Mouse (Mus musculus) brown adipose tissue, adult 24 weeks (tissue): ENCODE measurements around the gene Cfap221. TPM values are rescaled to one million over a fixed set of nuclear protein-coding genes. Genes with fewer than 3 reads are reported as not detected.
A peak's percentile ranks its signal among the peaks of the same experiment; 100 is the strongest.

Source experiments
- H3K27ac ChIP-seq: fragments of 200-500 bp; replicated peaks from 2 replicates; pipeline ENCODE4 v1.5.1; 2012; ENCODE audit warnings: low read depth, mild to moderate bottlenecking, low read length
- H3K4me1 ChIP-seq: fragments of 200-500 bp; 2 replicates; pipeline ENCODE4 v1.6.1; 2012; ENCODE audit warnings: low read length, mixed read lengths; ENCODE audit not compliant: control insufficient read depth, insufficient read depth, insufficient read length
- H3K4me3 ChIP-seq: fragments of 200-500 bp; 2 replicates; pipeline ENCODE4 v1.5.1; 2012; ENCODE audit warnings: low read depth, mild to moderate bottlenecking, low read length, moderate library complexity; ENCODE audit not compliant: insufficient read depth
- polyA plus RNA-seq: library from polyadenylated mRNA; stranded (reverse); fragments of >200 nt; gene quantifications from 2 replicates; pipeline ENCODE4 v1.2.4, GENCODE M21; 2012; ENCODE audit not compliant: missing spikeins, insufficient read depth, insufficient read length

Cfap221 gene
- polyA plus RNA-seq, 1 experiment: 2.8 TPM

DNA sequence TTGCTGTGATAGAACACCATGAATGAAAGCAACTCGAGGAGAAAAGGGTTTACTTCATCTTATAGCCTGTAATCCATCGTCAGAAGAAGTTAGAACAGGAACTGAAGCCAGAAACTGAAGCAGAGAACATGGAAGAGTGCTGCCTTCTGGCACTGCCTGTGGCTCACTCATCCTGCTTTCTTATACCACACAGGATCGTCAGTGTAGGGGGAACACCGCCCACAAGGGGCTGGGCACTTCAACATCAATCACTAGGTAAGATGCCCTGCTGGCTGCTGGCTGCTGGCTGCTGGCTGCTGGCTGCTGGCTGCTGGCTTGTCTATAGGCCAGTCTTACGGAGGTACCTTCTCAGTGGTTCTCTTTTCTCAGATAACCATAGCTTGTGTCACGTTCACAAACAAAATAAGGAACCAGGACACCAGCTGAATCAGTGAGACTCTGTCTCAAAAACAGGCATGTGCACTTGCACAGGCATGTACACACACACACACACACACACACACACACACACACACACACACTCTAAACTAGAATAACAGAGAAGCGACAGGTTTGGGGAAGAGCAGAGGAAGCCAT is 23.4 kb upstream of the Cfap221 start:
- no peak overlapping the region for H3K27ac ChIP-seq
- H3K4me3 ChIP-seq: no peak overlapping the region
- peaks cover 8% of the 10 kb centered on the region for H3K4me1 ChIP-seq

DNA sequence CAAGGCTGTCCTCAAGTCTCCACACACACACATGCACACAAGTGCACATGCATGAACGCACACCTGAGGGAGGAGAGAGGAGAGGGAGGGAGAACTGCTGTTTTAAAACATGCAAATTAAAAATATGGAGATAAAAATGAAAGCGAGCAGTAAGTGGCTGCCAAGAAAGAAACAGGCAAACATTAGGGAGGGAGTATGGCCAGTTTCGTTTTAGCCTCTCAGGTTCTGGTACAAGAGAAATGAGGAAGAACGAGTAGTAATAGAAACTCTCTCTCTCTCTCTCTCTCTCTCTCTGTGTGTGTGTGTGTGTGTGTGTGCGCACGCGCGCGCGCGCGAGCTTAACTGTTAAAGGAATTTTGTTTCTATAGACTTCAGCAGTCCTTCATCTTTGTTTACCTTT is 22.4 kb upstream of the Cfap221 start:
- Histone ChIP-seq H3K4me1 (peaks cover 5% of the 10 kb centered on the region; the same call in 1 of the 2 replicates), H3K27ac (no peak overlapping the region), H3K4me3 (no peak overlapping the region)

DNA sequence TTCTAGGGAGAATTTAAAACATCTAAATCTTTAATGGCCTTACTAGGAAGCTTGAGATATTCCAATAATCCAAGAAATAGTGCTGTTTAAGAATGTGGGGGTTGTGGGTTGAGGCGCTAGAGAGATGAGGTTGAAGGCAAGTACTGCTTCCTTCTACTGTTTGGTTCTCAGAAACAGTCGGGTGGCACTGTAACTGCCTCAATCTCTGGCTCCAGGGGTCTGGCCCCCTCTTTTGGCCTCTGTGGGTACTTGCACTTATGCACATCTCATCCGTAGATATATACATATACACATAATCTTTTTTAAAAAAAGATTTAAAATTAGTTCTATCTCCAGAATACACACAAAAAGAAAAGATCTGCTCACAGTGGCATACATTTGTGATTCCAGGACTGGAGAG is 21.9 kb upstream of the Cfap221 start:
- Histone ChIP-seq H3K4me3 (no peak overlapping the region), H3K4me1 (peaks cover under 1% of the 10 kb centered on the region; the same call in 1 of the 2 replicates), H3K27ac (no peak overlapping the region)

DNA sequence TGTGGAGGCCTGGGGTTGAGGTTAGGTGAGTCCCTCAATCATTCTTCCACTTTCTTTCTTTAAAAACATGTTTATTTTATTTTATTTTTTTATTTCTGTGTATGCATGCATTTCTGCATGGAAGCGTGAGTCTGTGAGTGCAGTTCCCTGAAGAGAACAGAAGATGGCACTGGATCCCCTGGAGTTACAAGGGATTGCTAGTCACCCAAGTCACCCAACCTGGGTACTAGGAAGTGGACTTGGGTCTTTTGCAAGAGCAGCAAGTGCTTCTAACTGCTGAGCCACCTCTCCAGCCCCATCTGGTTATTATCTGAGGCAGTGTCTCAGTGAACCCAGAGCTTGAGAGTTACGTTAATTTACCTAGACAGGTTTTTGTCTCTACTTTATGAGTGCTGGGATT is 19.2 kb upstream of the Cfap221 start:
- no peaks in the 10 kb centered on the region for H3K4me1 ChIP-seq
- H3K27ac ChIP-seq: no peak overlapping the region
- H3K4me3 ChIP-seq: no peak overlapping the region

DNA sequence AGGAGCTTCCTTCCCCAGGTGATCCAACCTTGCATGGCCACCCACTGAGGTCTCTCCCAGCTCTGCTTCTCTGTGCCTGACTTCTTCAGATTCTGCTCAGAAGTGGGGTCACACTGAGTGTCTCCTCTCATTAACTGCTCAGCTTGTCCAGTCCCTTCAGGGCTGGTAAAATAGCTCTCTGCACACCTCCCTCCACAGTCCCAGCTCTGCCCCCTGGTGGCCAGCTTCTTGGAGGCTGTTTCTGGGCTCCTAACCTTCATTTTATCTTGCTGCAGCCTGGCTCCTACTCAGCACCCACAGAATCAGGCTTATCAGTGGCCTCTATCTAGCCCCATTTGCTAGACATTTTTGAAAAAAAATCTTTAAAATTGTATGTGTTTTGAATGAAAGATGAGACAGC is 16.1 kb upstream of the Cfap221 start:
- Histone ChIP-seq H3K4me1 (no peaks in the 10 kb centered on the region), H3K27ac (no peak overlapping the region), H3K4me3 (no peak overlapping the region)

DNA sequence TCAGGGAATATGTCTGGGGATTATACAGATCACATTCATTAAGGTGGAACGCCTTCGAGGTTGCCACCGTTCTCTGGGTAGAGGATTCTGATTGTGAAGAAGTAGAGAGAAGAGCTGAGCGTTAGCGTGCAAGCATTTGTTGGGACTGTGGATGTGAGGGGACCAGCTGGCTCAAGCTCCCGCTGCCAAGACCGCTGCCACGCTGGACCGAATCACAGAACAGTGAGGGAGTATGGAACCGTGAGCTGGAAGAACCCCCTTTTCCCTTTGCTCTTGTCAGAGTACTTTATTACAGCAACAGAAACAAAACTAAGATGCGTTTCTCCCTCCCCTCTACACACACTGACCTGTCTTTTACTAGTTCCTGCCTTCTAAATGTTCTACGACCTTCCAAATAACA is 15.6 kb upstream of the Cfap221 start:
- H3K27ac ChIP-seq: no peak overlapping the region
- H3K4me1 ChIP-seq: no peaks in the 10 kb centered on the region
- H3K4me3 ChIP-seq: no peak overlapping the region

DNA sequence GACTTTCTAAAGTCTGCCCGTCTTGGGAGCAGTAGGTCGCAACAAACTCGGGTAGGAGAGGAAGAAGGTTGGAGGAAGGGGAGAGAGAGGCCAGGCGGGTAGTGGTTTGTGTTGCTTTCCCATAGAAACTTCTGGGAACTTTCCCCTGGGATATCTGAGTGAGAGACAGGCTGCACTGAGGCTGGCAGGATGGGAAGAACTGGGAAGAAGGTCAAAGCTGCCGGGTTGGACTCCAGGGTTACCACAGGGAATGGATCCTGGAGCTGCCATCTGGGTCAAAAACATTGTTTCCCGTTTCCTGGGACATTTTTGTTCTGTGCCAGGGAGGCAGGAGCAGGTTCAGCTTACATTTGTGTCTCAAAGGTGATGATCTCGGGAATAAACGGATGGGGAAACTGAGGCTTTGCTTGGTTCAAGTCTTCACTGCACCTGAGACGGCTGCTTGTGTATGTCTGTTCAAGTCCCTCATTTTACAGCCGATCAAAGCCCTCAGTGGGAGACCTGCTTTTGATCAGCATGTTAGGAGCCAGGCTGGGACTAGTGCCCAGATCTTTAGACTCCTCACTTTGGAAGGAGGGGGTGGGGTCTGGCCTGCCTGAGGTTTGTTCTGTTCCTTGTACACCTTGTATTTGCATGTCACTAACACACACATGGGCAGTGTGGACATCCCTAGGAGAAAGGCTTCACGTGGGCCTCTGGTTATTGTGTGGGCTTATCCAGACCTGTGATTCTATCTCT is 11.0 kb upstream of the Cfap221 start:
- peak overlapping the region; percentile 27 for H3K4me3 ChIP-seq
- no peaks in the 10 kb centered on the region for H3K4me1 ChIP-seq
- peak overlapping the region; percentile 64 for H3K27ac ChIP-seq

DNA sequence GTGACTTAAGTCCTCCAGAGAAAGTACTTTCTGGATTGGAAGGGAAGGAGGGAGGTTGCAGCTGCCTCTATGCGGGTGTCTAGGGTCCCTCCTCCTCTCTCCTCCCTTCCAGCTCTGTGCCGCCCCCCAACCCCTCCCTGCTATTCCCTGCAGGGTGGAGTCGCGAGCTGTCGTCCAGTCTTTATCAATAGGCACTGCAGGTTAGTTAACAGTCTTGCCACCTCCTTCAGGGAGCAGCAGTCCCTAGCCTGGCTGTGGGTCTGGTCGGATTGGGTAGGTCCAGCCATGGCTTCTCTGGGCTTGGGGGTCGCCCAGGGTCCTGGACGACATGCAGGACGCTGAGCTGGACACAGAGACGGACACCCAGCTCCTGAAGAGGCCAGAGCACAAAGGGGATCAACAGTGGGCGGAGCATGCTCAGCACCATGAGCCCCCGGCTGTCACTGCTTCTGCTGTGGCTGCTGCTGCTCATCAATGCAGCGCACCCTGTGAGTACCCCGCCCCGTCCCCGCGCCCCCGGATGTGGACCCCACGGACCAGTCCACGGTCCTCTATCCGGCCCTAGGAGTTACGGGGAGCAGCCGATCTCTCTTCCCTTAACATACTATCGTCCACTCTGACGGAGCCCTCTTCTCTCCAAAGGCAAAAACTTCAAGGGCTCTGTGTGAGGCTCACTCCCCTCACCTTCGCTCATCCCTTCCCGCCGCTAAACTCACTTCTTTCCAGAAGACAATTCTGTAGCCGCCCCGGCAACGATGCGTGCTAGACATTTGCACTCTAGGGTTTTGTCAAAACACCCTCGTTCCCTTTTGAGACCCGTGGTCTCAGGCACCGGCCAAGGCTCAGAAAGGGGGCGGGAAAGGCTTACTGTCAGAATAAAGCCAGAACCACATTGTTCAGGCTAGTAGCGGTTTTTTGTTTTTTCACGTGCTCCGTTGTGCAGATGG is 10.1 kb upstream of the Cfap221 start, which contains the start of gene Sctr:
TSS of gene Sctr (plus strand) at position 51 of the 947 bp plus-strand sequence.
- H3K4me1 ChIP-seq: no peaks in the 10 kb centered on the region
- peak within 1 kb of the TSS; percentile 27 for H3K4me3 ChIP-seq
- peak within 1 kb of the TSS; percentile 64 for H3K27ac ChIP-seq

DNA sequence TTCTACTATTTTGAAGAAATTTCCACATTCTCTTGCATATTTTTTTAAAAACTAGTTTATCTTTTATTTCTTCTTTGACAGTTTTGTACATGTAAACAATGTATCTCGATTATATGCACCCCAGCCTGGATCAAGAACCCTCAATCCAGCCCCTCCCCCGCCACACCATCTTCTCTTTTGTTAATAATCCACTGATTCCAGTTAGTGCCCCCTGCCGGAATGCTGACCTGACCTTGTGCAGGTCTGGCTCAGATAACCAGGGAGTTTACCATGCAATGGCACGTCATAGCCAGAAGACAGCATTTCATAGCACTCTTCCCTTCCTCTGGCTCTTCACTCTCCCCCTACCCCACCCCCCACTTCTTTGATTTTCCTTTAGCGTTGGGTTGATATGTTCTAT is 610 bp upstream of the Cfap221 start:
- peak overlapping the region; percentile 69; the same call in 1 of the 2 replicates for H3K4me3 ChIP-seq
- no peaks in the 10 kb centered on the region for H3K4me1 ChIP-seq
- H3K27ac ChIP-seq: no peak overlapping the region

DNA sequence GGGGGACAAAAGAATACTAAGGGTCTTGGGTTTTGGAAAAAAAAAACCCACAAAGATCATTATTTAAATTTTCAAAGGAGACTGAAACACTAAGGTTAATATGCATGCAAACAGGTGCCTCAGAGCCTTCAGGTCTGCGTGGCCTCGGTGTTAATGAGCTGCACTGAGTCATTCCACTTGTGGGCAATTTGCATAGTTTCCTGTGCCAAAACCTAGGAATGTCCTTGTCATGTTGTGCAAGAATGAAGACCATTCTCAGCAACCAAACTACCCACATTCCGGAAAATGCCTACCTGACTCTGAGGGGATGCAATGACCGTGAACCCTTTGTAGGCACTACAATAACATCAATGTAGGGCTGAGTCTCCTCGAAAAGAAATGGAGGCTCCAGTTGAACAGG is 10.5 kb downstream of the Cfap221 start:
- no peak overlapping the region for H3K4me3 ChIP-seq
- no peaks in the 10 kb centered on the region for H3K4me1 ChIP-seq
- H3K27ac ChIP-seq: no peak overlapping the region

DNA sequence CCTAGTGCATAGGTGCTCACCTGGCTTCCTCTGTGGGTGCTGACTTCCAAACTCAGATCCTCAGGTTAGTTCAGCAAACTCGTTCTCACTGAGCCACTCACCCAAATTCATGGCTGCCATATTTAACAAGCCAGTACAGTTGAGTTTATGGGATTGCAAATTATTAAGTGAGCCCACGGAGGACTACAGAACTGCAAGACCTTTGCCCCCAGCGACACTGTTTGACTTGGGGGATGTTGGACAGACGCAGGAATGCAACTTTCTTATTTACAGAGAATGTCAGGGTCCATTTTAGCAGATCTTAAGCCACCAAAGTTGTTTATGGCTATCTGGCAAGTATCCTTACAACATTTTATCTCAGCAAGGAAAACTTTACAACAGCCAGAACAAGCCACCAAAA is 21.9 kb downstream of the Cfap221 start:
- Histone ChIP-seq H3K4me1 (no peaks in the 10 kb centered on the region), H3K4me3 (no peak overlapping the region), H3K27ac (no peak overlapping the region)

DNA sequence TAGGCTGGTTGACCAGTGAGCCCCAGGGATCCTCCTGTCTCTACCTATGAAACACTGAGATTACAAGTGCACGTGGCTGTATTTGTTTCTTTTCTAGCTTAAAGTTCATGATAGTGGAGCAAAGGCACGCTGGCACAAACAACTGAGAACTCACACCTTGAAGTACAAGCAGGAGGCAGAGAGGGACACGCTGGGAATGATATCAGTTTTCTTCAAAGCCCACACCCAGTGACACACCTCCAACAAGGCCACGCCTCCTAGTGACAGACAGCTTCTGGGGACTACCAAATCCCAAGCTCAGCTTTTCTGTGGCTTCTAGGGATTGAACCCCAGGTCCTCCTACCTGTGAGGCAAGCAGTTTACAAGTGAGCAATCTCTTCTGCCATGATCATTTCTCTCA is 23.9 kb downstream of the Cfap221 start:
- no peaks in the 10 kb centered on the region for H3K4me1 ChIP-seq
- H3K27ac ChIP-seq: no peak overlapping the region
- H3K4me3 ChIP-seq: no peak overlapping the region

DNA sequence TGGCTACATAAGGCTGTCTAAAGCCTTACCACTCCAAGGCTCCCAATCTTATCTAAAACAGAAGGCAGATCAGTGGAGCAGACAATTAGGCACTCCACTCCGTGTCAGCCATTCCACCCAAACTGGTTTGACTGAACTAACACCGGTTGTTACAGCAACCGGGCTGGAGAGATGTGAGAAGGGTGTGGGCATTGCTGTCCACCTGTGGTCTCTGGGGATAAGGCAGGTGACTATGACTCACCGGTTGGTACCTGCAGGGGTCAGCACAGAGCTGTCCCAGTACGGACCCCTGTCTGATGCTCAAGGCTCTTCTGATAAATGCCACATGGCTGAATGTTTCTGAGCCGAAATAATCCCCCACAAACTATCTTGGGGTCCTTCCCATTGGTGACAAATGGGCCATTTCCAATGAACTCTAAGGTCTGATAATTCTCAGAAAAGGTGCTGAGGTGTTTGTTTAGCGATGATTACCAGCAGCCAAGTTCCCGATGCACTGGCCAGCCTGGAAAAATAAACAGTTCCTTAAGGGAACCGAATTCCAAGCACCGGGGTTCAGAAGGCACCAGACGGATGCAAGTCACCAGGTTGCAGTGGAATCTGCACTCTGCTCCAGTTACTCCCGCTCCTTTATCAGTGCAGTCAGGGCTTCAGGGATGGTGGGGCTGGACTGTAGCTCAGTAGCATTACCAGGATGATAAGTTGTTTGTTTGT is 31.1 kb downstream of the Cfap221 start:
- H3K4me3 ChIP-seq: no peak overlapping the region
- H3K4me1 ChIP-seq: no peaks in the 10 kb centered on the region
- H3K27ac ChIP-seq: no peak overlapping the region

DNA sequence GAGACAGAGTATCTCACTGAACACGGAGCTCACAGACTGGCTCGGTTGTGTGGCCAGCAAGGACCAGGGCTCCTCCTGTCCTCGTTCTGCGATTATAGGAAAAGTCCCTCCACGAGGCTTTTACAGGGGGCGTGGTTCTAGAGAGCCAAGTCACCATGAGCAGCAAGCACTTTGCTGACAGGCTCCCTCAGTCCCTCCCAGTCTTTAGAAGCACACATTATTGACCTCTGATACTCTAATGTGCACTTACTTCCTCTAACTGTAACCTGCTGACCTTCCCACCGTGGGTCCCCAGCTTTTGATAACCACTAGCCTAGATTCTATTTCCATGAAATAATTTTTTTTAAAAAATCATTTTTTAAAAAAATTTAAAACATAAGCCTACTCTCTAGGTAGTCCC is 37.1 kb downstream of the Cfap221 start:
- no peak overlapping the region for H3K27ac ChIP-seq
- no peak overlapping the region for H3K4me3 ChIP-seq
- no peaks in the 10 kb centered on the region for H3K4me1 ChIP-seq

DNA sequence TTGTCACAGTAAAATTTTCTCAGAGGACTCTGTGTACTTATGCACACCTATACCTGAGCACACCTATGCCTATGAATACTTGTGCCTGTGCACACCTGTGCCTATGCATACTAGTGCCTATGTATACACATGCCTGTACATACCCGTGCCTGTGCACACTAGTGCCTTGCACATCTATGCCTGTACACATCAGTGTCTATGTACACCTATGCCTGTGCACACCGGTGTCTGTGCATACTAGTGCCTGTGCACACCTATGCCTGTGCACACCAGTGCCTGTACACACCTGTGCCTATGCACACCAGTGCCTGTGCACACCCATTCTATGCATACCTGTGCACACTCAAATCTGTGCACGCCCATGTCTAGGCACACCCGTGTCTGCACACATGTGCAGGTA is 37.6 kb downstream of the Cfap221 start:
- no peaks in the 10 kb centered on the region for H3K4me1 ChIP-seq
- H3K4me3 ChIP-seq: no peak overlapping the region
- H3K27ac ChIP-seq: no peak overlapping the region
